Mouse (Mus musculus): ENCODE data around the gene Zfp872. TPM values are rescaled to one million over a fixed set of nuclear protein-coding genes. Genes with fewer than 3 reads are reported as not detected.

The Zfp872 gene
- polyA plus RNA-seq (2015; fragmentation: Nextera tagmentation; extraction: Ambion mirVana): 0.27 and 0.32 TPM in 2 replicates

GRCm38 (mm10) chr9:22188025-22188611 lies at the start of gene Zfp872:
Gene Zfp872, plus strand, starts transcription at chr9:22188090.

GRCm38 (mm10) chr9:22156497-22157245 lies 31.2 kb upstream of the Zfp872 start, which contains the start of gene Pigyl:
Gene Pigyl, plus strand, starts transcription at chr9:22156846.

GRCm38 (mm10) chr9:22225581-22226388 lies 37.9 kb downstream of the Zfp872 start, which contains the start of gene Zfp809:
Gene Zfp809, plus strand, starts transcription at chr9:22225714.

Other genes with a start within 250 kb of the Zfp872 start
- gene Swsap1, start 232.3 kb upstream of the Zfp872 start, polyA plus RNA-seq (2015; fragmentation: Nextera tagmentation; extraction: Ambion mirVana): 7.8 and 8.5 TPM in 2 replicates
- 1.4 and 1.6 TPM in 2 replicates for gene Epor, start 224.6 kb upstream of the Zfp872 start, polyA plus RNA-seq (2015; fragmentation: Nextera tagmentation; extraction: Ambion mirVana)
- gene Rgl3, start 198.6 kb upstream of the Zfp872 start, polyA plus RNA-seq (2015; fragmentation: Nextera tagmentation; extraction: Ambion mirVana): 2.9 and 3.0 TPM in 2 replicates
- gene Ccdc151, start 185.5 kb upstream of the Zfp872 start, polyA plus RNA-seq (2015; fragmentation: Nextera tagmentation; extraction: Ambion mirVana): 3.5 and 4.1 TPM in 2 replicates
- gene Prkcsh, start 185.3 kb upstream of the Zfp872 start, polyA plus RNA-seq (2015; fragmentation: Nextera tagmentation; extraction: Ambion mirVana): 70.2 and 80.7 TPM in 2 replicates
- gene Elavl3, start 136.1 kb upstream of the Zfp872 start, polyA plus RNA-seq (2015; fragmentation: Nextera tagmentation; extraction: Ambion mirVana): 66.7 and 78.4 TPM in 2 replicates
- gene Gm49318, start 116.8 kb upstream of the Zfp872 start, polyA plus RNA-seq (2015; fragmentation: Nextera tagmentation; extraction: Ambion mirVana): not detected in 2 replicates
- 12.5 and 14.7 TPM in 2 replicates for gene Zfp653, start 116.7 kb upstream of the Zfp872 start, polyA plus RNA-seq (2015; fragmentation: Nextera tagmentation; extraction: Ambion mirVana)
- gene Ecsit, start 102.7 kb upstream of the Zfp872 start, polyA plus RNA-seq (2015; fragmentation: Nextera tagmentation; extraction: Ambion mirVana): 61.0 and 63.4 TPM in 2 replicates
- gene Cnn1, start 88.9 kb upstream of the Zfp872 start, polyA plus RNA-seq (2015; fragmentation: Nextera tagmentation; extraction: Ambion mirVana): 0.65 and 0.96 TPM in 2 replicates
- 187 and 193 TPM in 2 replicates for gene Elof1, start 70.9 kb upstream of the Zfp872 start, polyA plus RNA-seq (2015; fragmentation: Nextera tagmentation; extraction: Ambion mirVana)
- 4.5 and 13.7 TPM in 2 replicates for gene Acp5, start 52.4 kb upstream of the Zfp872 start, polyA plus RNA-seq (2015; fragmentation: Nextera tagmentation; extraction: Ambion mirVana)
- 109 and 121 TPM in 2 replicates for gene Pigyl, start 31.2 kb upstream of the Zfp872 start, polyA plus RNA-seq (2015; fragmentation: Nextera tagmentation; extraction: Ambion mirVana)
- 9.5 and 12.0 TPM in 2 replicates for gene Zfp809, start 37.6 kb downstream of the Zfp872 start, polyA plus RNA-seq (2015; fragmentation: Nextera tagmentation; extraction: Ambion mirVana)
- gene Zfp599, start 71.8 kb downstream of the Zfp872 start, polyA plus RNA-seq (2015; fragmentation: Nextera tagmentation; extraction: Ambion mirVana): 4.3 and 4.8 TPM in 2 replicates
- gene Zfp810, start 119.6 kb downstream of the Zfp872 start, polyA plus RNA-seq (2015; fragmentation: Nextera tagmentation; extraction: Ambion mirVana): 17.0 and 21.7 TPM in 2 replicates
- gene Anln, start 201.1 kb downstream of the Zfp872 start, polyA plus RNA-seq (2015; fragmentation: Nextera tagmentation; extraction: Ambion mirVana): 2.3 and 2.8 TPM in 2 replicates
- gene 9530077C05Rik, start 223.4 kb downstream of the Zfp872 start, polyA plus RNA-seq (2015; fragmentation: Nextera tagmentation; extraction: Ambion mirVana): 13.8 and 14.0 TPM in 2 replicates

All from neural tube, postnatal 0 days (tissue).